Mouse (Mus musculus) kidney, postnatal 25 days (tissue): ENCODE measurements at regions not wholly inside any gene's neighbourhood (a gene's known extent, or its start where the extent isn't known, plus 50 kb on each side); places are given as distances from the start of the nearest gene placed in this dataset.

Source experiments
- DNase-seq, 2 experiments: peaks; one replicate each; pipeline ENCODE4 v3.0.0; 2021; ENCODE audit warnings: mixed read lengths in 2 of 2

DNA sequence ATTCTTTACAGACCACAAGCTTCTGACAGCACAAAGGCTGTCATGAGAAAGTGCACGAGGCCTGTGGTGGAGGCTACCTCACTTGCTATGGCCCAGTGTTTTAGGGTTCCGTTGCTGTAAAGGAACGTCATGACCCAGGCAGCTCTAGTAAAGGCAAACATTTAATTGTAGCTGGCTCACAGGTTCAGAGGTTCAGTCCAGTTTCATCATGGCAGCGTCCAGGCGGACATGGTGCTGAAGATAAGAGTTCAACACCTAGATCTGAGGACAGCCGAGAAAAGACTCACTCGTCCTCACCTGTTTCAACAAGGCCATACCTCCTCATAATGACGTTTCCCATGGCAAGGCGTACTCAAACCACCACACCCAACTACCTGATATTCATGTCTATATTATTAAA, 132.7 kb upstream of the Foxn2 start:
- DNase-seq, result no peak

DNA sequence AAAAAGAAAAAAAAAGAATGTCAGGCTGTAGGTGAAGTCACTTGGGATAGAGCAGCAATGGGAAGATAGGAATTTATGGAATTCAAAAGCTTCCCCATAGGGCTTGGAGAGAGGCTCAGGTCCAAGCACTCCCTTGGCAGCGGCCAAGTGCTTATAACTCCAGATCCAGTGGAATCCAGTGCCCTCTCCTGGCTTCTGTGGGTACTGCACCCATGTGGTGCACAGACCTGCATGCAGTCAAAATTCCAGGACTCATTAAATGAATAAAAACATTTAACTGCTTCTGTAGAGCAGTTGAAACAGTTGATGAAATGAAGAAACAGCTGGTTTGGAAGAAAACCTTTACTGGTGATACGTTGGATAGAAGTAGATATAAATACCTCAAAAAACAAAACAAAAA, 127.6 kb upstream of the Foxn2 start:
- DNase-seq, result no peak

DNA sequence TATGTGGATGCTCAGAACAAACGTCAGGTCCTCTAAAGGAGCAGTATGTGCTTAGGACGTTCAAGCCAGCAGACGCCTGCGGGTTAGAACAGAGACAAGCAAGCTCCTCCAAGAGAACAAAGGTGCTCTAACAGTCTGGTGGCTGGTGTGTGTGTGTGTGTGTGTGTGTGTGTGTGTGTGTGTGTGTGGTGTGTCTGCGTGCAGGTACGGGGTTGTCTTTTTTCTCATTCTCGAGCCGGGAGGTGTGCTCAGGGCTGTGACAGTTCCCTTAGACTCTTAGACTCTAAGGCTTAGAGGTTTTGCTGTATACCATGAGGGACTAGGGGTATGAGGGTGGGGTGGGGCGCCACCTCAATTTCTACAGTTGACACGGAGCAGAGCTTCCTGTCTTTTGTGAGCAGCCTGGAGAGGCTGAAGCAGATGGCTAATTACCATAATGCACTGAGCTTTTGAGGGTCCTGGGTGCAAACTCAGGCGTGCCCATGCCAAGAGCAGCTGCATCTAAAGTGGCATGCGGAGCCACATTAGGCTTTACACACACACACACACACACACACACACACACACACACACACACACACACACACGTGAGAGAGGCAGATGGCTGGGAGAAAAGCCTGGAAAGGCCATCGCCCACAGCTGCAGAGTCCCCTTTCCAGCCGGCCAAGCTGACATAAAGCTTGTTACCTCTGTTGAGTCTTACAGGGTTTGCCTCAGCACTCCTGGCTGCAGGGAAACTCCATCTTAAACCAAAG, 124.1 kb upstream of the Foxn2 start:
- DNase-seq, result no peak

DNA sequence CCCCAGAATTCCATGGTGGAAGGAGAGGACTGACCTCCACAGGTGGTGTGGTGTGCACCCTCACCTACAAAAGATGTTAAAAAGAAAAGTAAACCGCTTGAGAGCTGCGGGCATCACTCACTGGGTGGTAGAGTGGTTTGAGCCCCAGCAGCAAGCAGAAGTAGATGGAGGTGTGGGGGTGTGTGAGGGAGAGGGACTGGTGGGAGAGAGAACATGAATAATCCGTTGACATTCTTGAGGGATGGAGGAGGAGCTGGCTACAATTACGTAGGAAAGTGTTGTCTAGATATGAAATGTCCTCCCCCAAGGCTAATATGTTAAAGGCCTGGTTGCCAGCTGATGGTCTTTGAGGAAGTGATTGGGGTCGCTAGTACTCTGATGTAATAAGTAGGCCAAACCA, 123.2 kb upstream of the Foxn2 start:
- no peak for DNase-seq

DNA sequence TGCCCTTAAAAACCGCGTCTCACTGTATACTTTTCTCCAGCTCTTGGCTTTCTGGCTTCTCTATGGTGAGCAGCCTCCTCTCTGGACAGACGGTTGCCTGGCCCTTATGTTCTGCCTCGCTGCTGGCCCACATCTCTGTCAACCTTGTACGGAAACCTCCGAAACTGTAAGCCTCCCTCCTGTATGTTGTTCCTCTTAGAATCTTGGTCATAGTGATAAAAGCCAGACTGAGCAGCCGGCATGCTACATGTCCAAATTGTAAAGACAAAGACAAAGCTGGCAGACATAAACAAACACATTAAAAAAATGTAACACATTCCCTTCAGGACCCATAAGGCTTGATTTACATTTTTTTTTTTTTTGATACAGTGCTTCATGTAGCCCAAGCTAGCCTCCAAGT, 122.7 kb upstream of the Foxn2 start:
- no peak for DNase-seq

DNA sequence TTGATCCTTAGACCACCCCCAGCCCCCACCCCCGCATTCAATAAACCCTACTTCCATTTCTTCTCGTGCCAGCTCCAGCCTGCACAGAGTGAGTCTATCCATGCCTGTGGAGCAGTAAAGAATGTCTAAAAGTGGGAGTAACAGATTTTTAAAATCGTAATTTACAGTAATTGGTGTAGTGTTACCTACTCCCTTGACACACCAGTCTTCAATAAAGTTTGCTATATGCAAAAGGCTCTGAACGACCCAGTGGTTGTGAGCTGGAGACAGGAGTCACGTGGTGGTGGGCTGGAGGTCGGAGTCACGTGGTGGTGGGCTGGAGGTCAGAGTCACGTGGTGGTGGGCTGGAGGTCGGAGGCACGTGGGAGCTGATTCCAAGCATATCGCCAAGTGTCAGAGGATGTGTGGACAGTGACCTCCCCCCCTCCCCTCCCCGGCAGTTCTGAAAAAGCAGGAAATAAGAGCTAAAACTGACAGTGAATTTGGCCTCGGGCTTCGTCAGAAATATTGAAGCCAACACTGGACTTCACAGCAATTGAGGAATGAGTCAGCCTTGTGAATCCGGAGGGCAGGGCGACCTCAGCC, 122.2 kb upstream of the Foxn2 start:
- peak; percentile 46 to 71 for DNase-seq

DNA sequence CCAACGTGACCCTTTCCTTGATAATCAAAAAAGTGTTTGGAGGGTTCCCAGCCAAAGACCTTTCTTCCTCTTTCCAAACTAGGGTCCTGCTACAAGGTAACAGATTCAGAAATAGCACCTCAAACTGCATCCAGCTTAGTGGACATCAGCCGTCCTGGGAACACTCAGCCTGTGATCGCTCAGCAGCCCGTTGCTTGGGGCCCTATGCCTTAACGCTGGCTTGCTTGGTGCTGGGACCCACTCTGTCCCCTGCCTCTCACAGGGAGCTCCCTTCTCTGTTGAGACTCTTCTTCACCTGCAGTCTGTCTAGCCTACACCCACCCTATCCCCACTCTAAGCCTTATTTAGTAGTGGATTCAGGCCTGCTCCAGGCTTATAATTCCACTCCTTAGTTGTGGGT, 121.6 kb upstream of the Foxn2 start:
- no peak for DNase-seq

DNA sequence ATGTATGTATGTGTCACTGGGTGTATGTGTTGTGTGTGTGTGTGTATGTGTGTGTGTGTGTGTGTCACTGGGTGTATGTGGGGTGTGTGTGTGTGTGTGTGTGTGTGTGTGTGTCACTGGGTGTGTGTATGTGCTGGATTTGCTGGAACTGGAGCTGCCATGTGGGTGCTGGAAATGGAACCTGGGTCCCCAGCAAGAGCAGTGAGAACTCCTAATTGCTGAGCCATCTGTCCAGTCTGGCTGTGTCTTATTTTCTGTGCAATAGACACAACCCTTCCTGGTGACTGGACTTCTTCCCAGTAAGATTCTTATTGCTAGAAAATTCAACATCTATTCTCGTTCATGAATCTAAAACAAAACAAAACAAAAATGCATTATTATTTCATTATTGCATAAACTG, 119.8 kb upstream of the Foxn2 start:
- DNase-seq, result no peak

DNA sequence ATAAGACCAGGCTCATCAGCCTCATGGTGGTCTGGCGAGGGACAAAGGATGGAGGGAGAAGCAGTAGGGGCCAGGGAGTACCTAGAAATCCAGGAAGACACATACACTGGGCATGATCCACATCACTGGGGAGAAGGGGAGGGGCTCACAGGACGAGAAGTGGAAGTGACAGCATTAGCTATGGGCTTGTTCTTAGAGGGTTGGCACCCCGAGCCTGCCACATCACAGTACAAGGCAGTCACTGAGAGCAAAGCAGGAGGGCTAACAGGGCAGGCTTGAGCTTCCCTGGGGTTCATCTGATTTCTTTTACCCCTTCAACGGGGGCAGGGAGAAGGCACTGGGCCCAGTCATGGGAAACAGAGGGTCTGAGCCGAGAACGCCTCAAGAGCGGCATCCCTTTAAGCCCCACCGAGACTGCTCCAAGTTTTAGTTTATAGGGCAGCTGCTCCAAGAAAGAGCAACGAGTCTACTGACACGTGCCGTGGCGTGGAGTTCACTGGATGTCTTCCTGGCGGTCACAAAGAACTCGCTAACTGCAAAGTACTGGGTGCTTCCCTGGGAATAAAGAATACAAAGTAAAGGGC, 115.1 kb upstream of the Foxn2 start:
- DNase-seq, result no peak

DNA sequence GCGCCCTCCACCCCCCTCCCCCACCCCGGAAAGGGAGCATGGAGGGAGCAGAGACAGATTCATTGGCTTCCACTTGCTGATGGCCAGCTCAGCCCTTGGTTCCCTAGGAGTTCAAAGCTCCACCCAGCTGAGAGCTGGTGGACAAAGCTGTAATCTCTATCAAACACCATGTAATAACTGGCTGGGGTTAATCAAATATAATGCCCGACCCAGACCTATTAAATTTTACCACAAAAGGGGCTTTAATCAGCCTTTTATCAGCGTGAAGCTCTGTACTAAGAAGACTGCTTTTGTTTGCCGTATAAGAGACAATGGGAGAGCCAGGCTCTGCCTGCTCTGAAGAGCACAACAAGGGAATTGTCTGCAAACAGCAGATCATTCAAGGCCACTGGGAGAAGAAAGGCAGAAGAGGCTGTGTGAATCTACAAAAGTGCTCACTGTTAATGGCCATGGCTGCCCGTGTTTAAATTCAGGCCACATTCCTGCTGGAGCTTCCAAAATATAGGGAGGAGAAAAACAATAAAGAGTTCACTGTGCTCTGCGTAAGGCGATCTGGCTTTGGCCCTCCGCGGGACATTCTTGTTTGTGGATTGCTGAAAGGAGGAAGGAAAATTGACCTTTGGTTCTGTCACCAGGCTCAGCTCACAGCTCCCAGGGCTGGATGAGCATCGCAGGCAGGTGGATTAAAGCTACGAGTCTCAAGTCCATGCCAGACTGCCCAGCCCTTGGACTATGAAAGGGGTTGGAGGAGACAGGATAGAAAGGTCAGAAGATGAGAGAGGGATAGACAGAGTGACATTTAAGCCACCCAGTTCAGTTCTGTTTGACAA, 114.4 kb upstream of the Foxn2 start:
- peak; percentile 29 to 57 for DNase-seq

DNA sequence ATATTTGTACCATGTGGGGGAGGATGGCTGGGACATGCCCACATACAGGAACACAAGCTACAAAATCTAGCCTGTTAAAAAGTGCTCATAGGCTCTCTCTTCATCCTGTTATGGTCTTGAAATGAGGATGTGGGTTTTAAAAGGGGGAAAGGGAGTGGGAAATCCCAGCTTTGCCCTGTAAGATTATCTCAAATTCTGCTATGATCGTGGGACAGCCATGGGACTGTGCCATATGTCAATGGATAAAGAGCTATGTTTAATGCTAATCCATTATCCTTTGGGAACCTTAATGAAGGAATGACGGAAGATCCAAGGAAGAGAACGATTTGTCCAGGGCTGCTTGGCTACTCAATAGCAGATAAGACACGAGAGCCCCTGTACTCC, 113.8 kb upstream of the Foxn2 start:
- DNase-seq, result no peak

DNA sequence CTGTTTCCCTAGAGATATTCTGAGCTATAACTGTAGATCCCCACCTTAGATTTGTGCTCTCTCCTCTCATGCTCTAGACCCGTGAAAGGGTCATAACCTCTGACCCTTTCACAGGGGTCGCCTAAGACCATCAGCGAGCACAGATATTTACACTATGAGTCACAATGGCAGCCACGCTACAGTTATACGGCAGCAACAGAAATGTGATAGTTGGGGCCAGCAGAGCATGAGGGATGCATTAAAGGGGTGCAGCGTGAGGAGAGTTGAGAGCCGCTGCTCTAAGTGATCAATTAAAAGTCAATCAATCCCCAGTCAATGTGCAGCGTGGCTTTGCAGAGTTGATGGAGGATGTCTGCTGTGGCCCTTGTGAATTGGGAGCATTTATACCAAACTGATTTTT, 112.7 kb upstream of the Foxn2 start:
- no peak for DNase-seq

DNA sequence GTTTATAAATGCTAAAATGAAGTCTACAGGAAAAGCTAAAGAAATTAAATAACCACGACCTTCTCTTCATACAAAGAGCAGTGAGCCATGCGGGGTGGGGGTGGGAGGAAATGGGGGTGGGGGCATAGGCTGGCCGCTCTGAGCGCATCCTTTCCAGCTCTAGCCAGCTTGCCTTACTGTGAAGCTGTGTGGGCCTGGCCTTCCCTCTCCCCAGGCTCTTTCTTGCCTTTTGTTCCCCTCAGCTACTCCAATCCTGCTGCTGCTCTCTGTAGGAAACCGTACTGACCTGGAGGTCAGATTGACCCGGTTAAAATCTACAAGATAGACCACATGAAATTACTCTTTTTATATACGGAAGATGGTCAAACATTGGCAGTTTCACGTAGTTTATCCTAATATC, 111.7 kb upstream of the Foxn2 start:
- DNase-seq, result no peak

DNA sequence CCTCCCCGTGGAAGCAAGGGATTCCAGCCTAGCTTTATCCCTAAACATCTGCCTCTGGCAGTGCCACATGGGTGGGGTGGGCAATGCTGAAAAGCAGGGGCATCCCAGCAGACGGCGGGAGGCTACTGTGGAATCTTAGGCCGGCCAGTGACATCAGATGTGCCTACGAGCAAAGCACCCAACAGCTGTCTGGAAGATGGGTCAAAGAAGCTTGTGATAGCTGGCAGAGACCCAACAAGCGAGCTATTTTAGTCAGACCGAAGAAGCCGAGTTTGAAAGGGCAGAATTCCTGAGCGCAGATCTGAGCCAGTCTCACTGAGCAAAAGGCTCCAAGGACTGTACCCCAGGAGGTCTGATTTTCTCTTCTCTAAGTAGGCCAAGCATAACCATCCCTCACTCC, 110.8 kb upstream of the Foxn2 start:
- peak; percentile 79 to 81 for DNase-seq

DNA sequence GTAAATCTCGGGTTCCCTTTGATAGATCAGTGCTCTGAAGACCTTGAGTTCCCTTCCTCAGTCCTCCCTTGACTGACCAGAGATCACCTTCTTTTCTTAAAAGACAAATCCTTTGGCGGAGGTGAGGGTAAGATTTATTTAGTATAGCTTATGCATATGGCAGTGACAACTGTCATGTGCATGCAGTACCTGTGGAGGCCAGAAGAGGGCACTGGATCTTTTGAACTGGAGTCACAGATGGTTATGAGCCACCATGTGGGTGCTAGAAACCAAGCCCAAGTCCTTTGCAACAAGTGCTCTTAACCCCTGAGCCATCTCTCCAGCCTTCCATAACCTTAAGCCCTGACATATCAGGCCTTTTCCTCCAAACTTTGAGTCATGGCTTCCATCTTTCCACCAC, 110.4 kb upstream of the Foxn2 start:
- no peak for DNase-seq

DNA sequence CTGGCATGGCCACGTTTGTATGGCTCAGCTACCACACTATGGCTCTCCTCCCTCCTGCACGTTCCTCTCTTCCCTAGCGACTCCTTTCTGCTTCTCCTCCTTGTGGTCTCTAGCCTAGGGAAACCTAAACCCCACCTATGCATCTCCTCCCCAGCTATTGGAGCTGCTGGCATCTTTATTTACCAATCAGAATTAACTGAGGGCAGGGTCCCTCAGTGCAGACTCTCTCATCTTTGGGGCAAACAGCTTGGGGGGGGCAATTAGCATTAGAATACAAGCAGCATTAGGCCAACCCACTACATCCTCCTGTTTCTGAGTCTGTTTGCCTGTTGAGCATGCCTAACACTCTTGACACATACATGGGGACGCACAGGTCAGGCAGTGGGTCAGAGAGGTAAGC, 106.7 kb upstream of the Foxn2 start:
- no peak for DNase-seq

DNA sequence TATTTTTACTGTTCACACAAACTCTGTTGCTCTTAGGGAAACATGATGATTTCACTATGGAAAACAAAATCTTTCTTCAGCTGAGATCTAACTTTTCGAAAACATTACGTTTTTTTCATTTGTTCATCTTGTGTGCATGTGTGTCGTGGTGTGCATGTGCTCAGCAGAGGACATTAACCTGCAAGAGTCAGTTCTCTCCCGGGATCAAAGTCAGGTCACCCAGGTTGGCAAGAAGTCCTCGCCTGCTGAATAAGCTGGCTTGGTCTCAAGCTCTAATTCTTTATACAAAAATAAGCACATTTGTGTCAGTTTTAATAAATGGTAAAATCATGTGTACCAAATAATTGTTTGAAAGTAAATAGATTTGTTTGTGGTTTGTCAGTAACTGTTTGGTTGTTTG, 105.2 kb upstream of the Foxn2 start:
- no peak for DNase-seq

DNA sequence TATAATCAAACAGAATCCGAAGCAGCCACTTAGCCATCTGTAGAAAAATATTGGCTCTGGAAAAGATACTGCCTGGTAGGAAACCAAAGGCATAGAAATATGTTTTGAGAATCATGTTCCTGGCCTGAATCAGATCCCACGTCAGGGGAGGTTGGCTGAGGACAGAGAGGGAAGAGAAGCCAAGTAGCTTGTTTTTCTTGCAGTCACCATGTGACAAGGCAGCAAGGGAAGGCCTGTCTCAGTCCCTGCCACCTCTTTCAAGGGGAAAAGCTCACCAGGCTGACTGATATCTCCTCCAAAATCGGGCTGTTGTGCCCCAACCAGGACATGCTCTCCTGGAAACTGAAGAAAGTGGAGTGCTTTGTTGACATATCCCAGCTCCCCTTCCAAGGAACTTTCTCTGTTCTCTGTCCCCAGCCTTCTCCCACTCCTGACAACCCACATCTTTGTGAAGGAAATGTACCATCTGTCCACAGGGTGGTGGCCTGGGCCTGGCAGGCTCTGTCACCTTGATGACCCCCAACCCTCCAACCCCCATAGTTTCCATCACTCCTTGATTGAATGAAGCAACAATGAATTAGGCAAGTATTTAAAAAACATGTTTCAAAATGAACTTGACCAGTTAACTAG, 104.3 kb upstream of the Foxn2 start:
- DNase-seq, result peak in 1 of 2 experiments; percentile 43

DNA sequence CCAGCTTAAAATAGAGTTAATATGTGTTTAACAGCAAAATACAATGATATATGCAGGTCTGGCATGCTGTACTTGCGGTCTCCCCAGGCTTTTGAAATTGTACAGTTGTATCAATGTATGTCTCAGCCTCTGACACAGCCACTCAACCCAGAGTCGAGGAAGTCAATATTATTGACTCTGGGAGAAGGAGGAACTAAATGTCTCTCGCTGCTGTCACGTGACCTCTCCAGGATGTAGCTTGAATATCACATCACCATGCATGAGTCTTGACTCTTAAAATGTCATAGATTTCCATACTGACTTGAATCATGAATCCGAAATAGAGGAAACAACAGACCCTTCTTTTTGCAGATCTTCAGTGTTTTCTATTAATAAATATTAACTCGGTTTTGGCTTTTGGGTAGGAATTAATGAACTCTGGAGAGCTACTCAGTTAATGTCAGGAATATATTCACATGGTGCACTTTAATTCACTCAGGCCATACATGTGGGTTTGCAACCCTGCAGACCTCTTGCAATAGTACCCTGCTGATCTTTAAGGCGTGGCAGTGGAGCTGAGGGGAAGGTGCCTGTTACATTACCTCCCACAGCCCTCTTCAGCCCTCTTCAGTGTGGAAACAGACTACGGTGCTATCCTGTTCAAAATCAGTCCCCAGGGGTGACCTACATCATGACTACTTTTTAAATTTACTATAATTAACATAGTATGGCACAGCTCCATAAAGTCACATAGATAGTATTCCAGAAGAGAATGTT, 102.7 kb upstream of the Foxn2 start:
- no peak for DNase-seq

DNA sequence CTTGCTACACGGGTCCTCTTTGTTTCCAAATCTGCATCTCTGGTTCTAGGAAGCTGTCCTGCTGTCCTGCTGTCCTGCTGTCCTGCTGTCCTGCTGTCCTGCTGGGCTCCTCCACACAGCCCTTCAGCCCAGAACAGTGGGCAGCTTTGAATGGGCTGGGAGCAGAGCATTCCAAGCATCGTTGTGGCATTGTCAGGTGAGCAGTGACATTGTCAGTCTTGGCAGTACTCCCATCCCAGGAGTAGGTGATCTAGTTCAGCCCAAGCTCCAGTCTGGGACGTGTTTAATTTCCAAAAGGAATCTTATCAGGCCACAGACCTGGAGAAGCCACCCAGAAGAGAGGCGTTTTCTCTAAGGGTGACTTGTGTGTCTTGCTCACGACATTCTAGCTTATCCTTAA, 99.4 kb upstream of the Foxn2 start:
- no peak for DNase-seq

DNA sequence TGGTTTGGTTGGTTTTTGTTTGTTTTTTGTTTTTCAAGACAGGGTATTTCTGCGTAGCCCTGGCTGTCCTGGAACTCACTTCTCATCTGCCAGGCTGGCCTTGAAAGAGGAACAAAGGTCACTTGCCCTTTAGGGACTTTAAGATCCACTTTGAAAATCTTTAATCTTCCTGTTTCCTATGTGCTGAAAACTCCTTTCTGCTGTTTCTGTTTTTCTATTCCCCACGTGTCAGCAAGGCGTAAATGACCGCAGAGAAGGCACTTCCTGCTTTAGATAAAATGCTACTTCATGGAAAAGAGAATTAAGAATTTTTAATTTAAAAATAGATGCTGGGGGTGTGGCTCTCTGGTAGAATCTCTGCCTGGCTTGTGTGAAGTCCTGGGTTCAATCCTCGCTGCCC, 98.9 kb upstream of the Foxn2 start:
- DNase-seq, result no peak

DNA sequence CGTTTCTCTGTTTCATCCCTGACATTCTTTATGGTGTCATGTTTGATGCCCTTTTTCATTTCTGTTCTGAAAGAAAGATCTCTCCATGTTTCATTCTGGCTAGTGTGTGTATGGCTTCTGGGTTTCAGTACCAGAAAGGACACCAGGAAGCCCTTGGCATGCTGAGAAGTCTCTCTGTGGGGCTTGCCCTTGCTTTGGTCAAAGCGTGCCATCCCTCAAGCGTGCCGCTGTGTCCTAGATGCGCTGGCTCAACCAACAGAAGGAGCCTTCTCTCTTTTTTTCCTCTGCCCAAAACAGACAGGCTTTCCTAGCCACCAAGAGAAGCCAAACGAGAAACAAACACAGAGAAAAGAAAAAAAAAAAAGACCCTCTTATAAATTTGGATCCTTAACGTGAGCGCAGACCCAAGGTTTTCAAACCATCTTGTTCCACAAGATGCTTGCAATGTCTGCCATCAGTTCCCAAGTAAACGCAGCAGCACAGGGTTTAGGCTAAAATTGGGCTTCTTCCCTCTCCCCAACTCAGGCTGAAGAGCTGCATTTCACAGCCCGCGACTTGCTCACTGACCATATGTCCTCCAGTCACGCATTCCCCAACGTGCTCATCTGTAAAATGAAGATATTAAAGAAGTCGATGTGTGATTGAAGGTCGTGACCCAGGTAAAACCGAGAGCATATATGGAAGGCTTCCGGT, 97.3 kb upstream of the Foxn2 start:
- no peak for DNase-seq
